Mouse (Mus musculus) heart, postnatal 25 days (tissue): ENCODE measurements around the gene Prc1. TPM values are rescaled to one million over a fixed set of nuclear protein-coding genes. Genes with fewer than 3 reads are reported as not detected.
"Not testable (repeated sequence)": the region's sequence is repeated elsewhere in the genome, so short reads cannot be mapped to it uniquely, and the experiment has no call there.

Experiments used
- DNase-seq: peaks from one replicate; pipeline ENCODE4 v3.0.0; 2022; ENCODE audit warnings: low spot score
- intact Hi-C: fragments of 180-260 bp; cut with DNase I; formaldehyde crosslinking; loops from one replicate; pipeline ENCODE4 v1.15.1; 2025
- total RNA-seq, 2 experiments: library from RNA; stranded (reverse); gene quantifications; 2 replicates each; pipeline ENCODE4 v1.2.3; 2021

Prc1 gene
- total RNA-seq, 2 experiments from 2014 or later, result 2.9 to 3.7 TPM

GRCm38 (mm10) chr7:80283226-80283918 is 10.9 kb upstream of the Prc1 start:
- no peak for DNase-seq
- intact Hi-C loops, result no loop called here

- intact Hi-C loops, result no loop called here
These were observed 9.9 kb upstream of the Prc1 start for GRCm38 (mm10) chr7:80284391-80284790.

GRCm38 (mm10) chr7:80285725-80286124 is 8.5 kb upstream of the Prc1 start:
- no peak for DNase-seq
- intact Hi-C loops, result no loop called here

More at GRCm38 (mm10) chr7:80284391-80284790, 9.9 kb upstream of the Prc1 start:
- DNase-seq, result no peak

GRCm38 (mm10) chr7:80287736-80288135 is 6.5 kb upstream of the Prc1 start:
- DNase-seq, result no peak
- intact Hi-C loops, result no loop called here

- DNase-seq, result no peak
- intact Hi-C loops, result no loop called here
These were observed 756 bp downstream of the Prc1 start for GRCm38 (mm10) chr7:80294764-80295648.

GRCm38 (mm10) chr7:80296462-80296861 is 2.2 kb downstream of the Prc1 start:
- no peak for DNase-seq
- intact Hi-C loops, result loop anchor here (2.0 kb wide), 1 partner anchor 28 kb away; the partner anchor contains the start of gene Rccd1

GRCm38 (mm10) chr7:80297041-80297440 is 2.8 kb downstream of the Prc1 start:
- intact Hi-C loops, result loop anchor here (2.0 kb wide), 1 partner anchor 28 kb away; the partner anchor contains the start of gene Rccd1
- no peak for DNase-seq

GRCm38 (mm10) chr7:80298754-80299153 is 4.5 kb downstream of the Prc1 start:
- DNase-seq, result no peak
- intact Hi-C loops, result no loop called here

GRCm38 (mm10) chr7:80299568-80299967 is 5.3 kb downstream of the Prc1 start:
- intact Hi-C loops, result no loop called here
- no peak for DNase-seq

- DNase-seq, result no peak
These were observed 7.3 kb downstream of the Prc1 start for GRCm38 (mm10) chr7:80301522-80301921.

GRCm38 (mm10) chr7:80307766-80308165 is 13.5 kb downstream of the Prc1 start:
- DNase-seq, result no peak
- intact Hi-C loops, result no loop called here

More at GRCm38 (mm10) chr7:80301522-80301921, 7.3 kb downstream of the Prc1 start:
- intact Hi-C loops, result no loop called here

GRCm38 (mm10) chr7:80310771-80311170 is 16.5 kb downstream of the Prc1 start:
- intact Hi-C loops, result no loop called here
- DNase-seq, result no peak

- intact Hi-C loops, result no loop called here
These were observed 21.5 kb downstream of the Prc1 start for GRCm38 (mm10) chr7:80315733-80316132.

GRCm38 (mm10) chr7:80317439-80318115 is 23.3 kb downstream of the Prc1 start:
- intact Hi-C loops, result no loop called here

More at GRCm38 (mm10) chr7:80315733-80316132, 21.5 kb downstream of the Prc1 start:
- no peak for DNase-seq

GRCm38 (mm10) chr7:80318670-80319069 is 24.4 kb downstream of the Prc1 start:
- DNase-seq, result no peak
- intact Hi-C loops, result no loop called here

More at GRCm38 (mm10) chr7:80317439-80318115, 23.3 kb downstream of the Prc1 start:
- no peak for DNase-seq

GRCm38 (mm10) chr7:80319846-80320496 is 25.7 kb downstream of the Prc1 start:
- no peak for DNase-seq
- intact Hi-C loops, result loop anchor here (5.0 kb wide), 1 partner anchor 178 kb away; no protein-coding TSS in a partner anchor

- DNase-seq, result no peak
- intact Hi-C loops, result loop anchor here (5.0 kb wide), 1 partner anchor 181 kb away; no protein-coding TSS in a partner anchor
These were observed 29.1 kb downstream of the Prc1 start for GRCm38 (mm10) chr7:80323336-80323735.

GRCm38 (mm10) chr7:80324043-80324815 is 30.0 kb downstream of the Prc1 start, which contains the start of gene Rccd1:
Rccd1 (minus strand) TSS chr7:80324454.
- intact Hi-C loops, result loop anchor here (2.0 to 5.0 kb wide), 2 partner anchors 27 to 182 kb away; no protein-coding TSS in a partner anchor
- peak; percentile 89 for DNase-seq

- DNase-seq, result not testable (repeated sequence)
- intact Hi-C loops, result loop anchor here (2.0 to 5.0 kb wide), 2 partner anchors 28 to 182 kb away; no protein-coding TSS in a partner anchor
These were observed 30.5 kb downstream of the Prc1 start for GRCm38 (mm10) chr7:80324816-80325119.
